Mouse (Mus musculus) hindbrain, embryonic 13.5 days (tissue): ENCODE data around the gene Pknox1. TPM values are rescaled to one million over a fixed set of nuclear protein-coding genes. Genes with fewer than 3 reads are reported as not detected.
"Not testable (repeated sequence)": the region's sequence is repeated elsewhere in the genome, so short reads cannot be mapped to it uniquely, and the experiment has no call there.

Experiments used
- ATAC-seq: fragments of 200-750 bp; cut with Nextera tagmentation; 2 replicates; pipeline ENCODE4 v1.8.0; 2017; ENCODE audit warnings: moderate TSS enrichment; ENCODE audit not compliant: low FRiP score
- H3K27ac ChIP-seq: fragments of 300-500 bp; sonication (generic); 2 replicates; pipeline ENCODE4 v1.5.1; 2015; ENCODE audit warnings: inconsistent platforms, mild to moderate bottlenecking, moderate library complexity
- H3K27me3 ChIP-seq: fragments of 300-500 bp; sonication (generic); 2 replicates; pipeline ENCODE4 v1.6.1; 2015; ENCODE audit warnings: mild to moderate bottlenecking, inconsistent platforms
- H3K36me3 ChIP-seq: fragments of 300-500 bp; sonication (generic); 2 replicates; pipeline ENCODE4 v1.6.1; 2015; ENCODE audit warnings: mild to moderate bottlenecking, inconsistent platforms
- H3K4me1 ChIP-seq: fragments of 300-500 bp; sonication (generic); replicated peaks from 2 replicates; pipeline ENCODE4 v1.6.1; 2015; ENCODE audit warnings: inconsistent platforms
- H3K4me2 ChIP-seq: fragments of 300-500 bp; sonication (generic); 2 replicates; pipeline ENCODE4 v1.6.1; 2015; ENCODE audit warnings: inconsistent platforms, mild to moderate bottlenecking, moderate library complexity
- H3K4me3 ChIP-seq: fragments of 300-500 bp; sonication (generic); 2 replicates; pipeline ENCODE4 v1.5.1; 2015; ENCODE audit warnings: mild to moderate bottlenecking, inconsistent platforms
- H3K9ac ChIP-seq: fragments of 300-500 bp; sonication (generic); 2 replicates; pipeline ENCODE4 v1.6.1; 2015; ENCODE audit warnings: mild to moderate bottlenecking, inconsistent platforms
- H3K9me3 ChIP-seq: fragments of 300-500 bp; sonication (generic); 2 replicates; pipeline ENCODE4 v1.6.1; 2016; ENCODE audit warnings: inconsistent platforms
- WGBS: fragments of 180-500 bp; shearing (Covaris S2); methylation state at CpG from one replicate; pipeline ENCODE4 v1.1.7; 2015; 5-methylcytosine and 5-hydroxymethylcytosine counted together
- polyA plus RNA-seq: library from polyadenylated mRNA; unstranded; fragments of >200 nt; fragmentation: Nextera tagmentation; extraction: Ambion mirVana; gene quantifications from 2 replicates; pipeline ENCODE4 v1.2.1, GENCODE M21; 2015

Gene Pknox1
- polyA plus RNA-seq, 1 experiment from 2014 or later = 42.5 TPM

DNA sequence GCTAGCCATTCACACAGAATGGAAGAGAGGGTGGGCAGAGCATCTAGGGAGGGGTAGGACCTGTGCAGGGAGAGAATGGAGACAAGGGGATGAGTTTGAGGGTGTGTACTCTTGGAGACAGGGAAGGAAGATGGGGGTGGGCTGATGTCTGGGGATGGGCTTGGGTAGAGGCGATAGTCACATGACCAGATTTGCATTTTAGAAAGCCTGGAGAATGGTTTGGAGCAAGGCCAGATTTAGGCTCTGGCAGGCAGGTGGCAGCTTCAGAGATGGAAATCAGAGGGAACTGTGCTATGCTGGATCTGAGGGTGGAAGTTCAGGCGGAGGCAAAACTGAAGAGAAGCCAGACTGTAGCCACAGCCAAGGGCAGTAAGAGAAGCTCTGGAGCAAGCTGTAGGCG is 15.8 kb downstream of the Pknox1 start:
- H3K27ac ChIP-seq = peak overlapping the region; percentile 70
- H3K9ac ChIP-seq = no peak overlapping the region

DNA sequence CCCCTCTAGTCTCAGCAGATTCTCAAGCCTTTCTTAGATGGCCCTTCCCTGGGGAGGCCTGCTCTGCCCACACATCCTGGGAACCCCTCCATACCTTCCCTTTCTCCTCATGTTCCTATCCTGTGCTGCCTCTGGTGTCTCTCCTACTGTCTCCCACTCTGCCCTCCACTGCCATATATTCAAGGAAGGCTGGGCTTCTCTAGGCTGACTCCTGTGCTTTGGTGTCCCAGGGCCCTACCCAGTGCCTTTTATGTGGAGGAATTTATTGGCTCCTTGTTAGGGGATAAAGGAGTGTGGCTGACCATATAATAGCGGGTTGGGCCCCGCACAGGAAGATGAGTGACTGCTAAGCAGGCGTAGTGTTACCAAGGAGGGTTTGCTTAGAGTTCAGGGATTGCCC is 18.7 kb downstream of the Pknox1 start:
- Histone ChIP-seq H3K4me3 (no peak overlapping the region), H3K9me3 (no peaks in the 10 kb centered on the region), H3K9ac (no peak overlapping the region), H3K36me3 (peaks cover 22% of the 10 kb centered on the region), H3K4me1 (peaks cover 42% of the 10 kb centered on the region), H3K27ac (peak overlapping the region; percentile 44), H3K27me3 (no peaks in the 10 kb centered on the region), H3K4me2 (no peak overlapping the region)
- 80% methylated on average over 3 of the region's 3 CpGs for WGBS
- ATAC-seq = no peak

More for the DNA sequence above, 15.8 kb downstream of the Pknox1 start:
- no peaks in the 10 kb centered on the region for H3K9me3 ChIP-seq
- peak; percentile 75; the same call in 1 of the 2 replicates for ATAC-seq
- peaks cover 15% of the 10 kb centered on the region for H3K36me3 ChIP-seq
- H3K4me1 ChIP-seq = peaks cover 42% of the 10 kb centered on the region
- no peak overlapping the region for H3K4me3 ChIP-seq
- 36% methylated on average over 3 of the region's 3 CpGs for WGBS
- no peak overlapping the region for H3K4me2 ChIP-seq
- no peaks in the 10 kb centered on the region for H3K27me3 ChIP-seq

DNA sequence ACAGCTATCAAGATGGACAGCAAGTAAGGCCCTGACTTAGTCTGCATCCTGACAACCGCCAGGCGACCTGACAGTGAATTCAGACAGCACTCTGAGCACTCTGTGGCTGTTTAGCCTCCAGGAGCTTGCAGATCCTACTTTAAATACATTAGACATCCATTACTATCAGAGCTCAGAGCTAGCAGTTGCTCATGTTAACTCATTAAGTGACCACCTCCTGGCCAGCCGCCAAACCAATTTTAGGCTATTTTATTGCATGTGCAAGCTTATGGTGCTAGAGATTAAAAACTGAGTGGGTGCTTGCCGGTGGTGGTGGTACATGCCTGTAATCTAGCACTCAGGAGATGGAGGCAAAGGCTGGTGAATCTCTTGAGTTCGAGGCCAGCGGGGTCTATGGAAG is 19.2 kb downstream of the Pknox1 start:
- Histone ChIP-seq H3K9ac (no peak overlapping the region), H3K27me3 (no peaks in the 10 kb centered on the region), H3K4me3 (no peak overlapping the region), H3K9me3 (no peaks in the 10 kb centered on the region), H3K27ac (peak overlapping the region; percentile 44; the same call in 1 of the 2 replicates), H3K4me1 (peaks cover 42% of the 10 kb centered on the region), H3K4me2 (no peak overlapping the region), H3K36me3 (peaks cover 28% of the 10 kb centered on the region)
- WGBS = 87% methylated on average over 6 of the region's 6 CpGs
- ATAC-seq = no peak

DNA sequence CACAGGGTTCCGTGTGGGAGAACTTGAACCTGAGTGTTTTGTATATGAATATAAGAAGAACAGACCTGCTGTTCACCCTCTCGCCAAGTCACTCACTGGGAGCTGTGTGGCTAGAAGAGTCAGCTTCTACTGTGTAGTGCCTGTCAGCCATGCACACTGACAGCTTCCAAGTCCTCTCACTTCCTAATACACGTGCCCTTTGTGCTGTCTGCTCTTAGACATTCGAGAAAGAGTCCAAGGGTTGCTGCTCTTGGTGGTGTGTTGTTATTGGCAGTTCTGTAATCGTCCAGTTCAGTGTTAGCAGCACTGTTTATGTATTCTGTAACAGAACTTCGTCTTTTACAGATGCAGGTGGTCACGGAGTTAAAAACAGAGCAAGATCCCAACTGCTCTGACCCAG is 23.6 kb downstream of the Pknox1 start:
- Histone ChIP-seq H3K4me1 (peaks cover 8% of the 10 kb centered on the region), H3K4me3 (no peak overlapping the region), H3K27ac (no peak overlapping the region), H3K9ac (no peak overlapping the region), H3K4me2 (no peak overlapping the region), H3K27me3 (no peaks in the 10 kb centered on the region), H3K36me3 (peaks cover 70% of the 10 kb centered on the region), H3K9me3 (no peaks in the 10 kb centered on the region)
- no peak for ATAC-seq
- WGBS = 87% methylated on average over 7 of the region's 7 CpGs

DNA sequence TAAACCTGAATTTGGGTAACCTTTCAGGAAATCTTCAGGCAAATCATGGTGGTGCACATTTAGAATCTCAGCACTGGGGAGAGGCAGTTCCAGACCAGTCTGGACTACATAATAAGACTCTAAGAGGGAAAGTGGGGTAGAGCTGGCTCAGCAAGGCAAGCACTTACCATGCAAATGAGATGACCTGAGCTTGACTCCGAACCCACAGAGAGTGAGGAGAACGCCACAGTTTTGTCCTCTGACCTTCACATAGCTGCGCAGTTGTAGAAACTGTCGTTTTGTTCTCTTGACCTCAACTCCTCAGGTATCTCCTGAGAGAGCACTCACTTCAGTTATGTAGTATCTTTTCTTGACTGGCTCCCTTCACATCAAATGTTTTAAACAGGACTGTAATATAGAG is 24.2 kb downstream of the Pknox1 start:
- no peaks in the 10 kb centered on the region for H3K27me3 ChIP-seq
- no peaks in the 10 kb centered on the region for H3K9me3 ChIP-seq
- H3K36me3 ChIP-seq = peaks cover 76% of the 10 kb centered on the region
- H3K4me2 ChIP-seq = no peak overlapping the region
- peaks cover 2% of the 10 kb centered on the region; the same call in 1 of the 2 replicates for H3K4me1 ChIP-seq
- no peak overlapping the region for H3K27ac ChIP-seq
- no peak overlapping the region for H3K9ac ChIP-seq
- 86% methylated on average over 4 of the region's 4 CpGs for WGBS
- no peak overlapping the region for H3K4me3 ChIP-seq
- ATAC-seq = no peak

DNA sequence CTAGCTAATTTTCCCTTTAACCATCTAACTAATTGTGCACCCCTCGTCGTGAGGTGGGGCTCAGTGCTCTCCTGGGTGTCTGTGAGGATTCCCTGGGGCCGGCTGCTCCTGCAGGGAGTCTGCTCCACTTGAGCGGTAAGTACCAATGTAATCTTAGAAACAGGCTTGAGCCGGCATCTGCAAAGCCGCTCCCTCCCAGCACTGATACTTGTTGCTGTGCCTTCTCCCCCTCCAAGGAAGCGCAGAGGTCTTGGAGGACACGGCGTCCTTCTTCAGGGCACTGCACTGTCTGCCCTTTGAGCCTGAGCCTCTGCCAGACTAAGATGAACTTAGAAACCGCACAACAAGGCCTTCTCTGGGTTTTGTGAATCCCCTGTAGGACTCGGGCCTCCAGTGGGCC is 26.3 kb downstream of the Pknox1 start:
- H3K27ac ChIP-seq = no peak overlapping the region
- no peak overlapping the region for H3K4me2 ChIP-seq
- ATAC-seq = no peak
- WGBS = 91% methylated on average over 11 of the region's 11 CpGs
- no peak overlapping the region for H3K4me3 ChIP-seq
- no peaks in the 10 kb centered on the region for H3K9me3 ChIP-seq
- no peaks in the 10 kb centered on the region for H3K4me1 ChIP-seq
- no peaks in the 10 kb centered on the region for H3K27me3 ChIP-seq
- H3K36me3 ChIP-seq = peaks cover 76% of the 10 kb centered on the region
- no peak overlapping the region for H3K9ac ChIP-seq

DNA sequence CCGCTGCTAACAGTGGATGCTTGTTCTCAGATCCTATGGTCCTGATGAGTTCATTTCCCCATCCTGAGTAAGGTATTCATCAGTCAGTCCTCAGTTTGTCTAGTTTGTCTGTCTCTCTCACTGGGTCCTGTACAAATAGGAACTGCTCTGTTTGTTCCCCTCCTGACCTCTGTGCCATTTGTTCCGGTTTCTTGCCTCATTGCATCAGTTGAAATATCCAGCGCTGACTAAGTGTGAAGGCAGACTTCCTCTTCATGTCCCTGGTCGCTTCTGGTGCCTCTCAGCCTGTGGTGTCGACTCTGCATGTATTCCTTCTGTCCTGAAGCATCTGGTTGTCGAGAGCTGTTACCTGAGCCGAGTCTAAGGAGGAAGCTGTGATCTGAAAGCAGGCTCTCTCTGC is 30.1 kb downstream of the Pknox1 start:
- no peak overlapping the region for H3K4me3 ChIP-seq
- H3K27ac ChIP-seq = peak overlapping the region; percentile 63
- peaks cover 92% of the 10 kb centered on the region for H3K36me3 ChIP-seq
- ATAC-seq = no peak
- no peak overlapping the region for H3K4me2 ChIP-seq
- H3K4me1 ChIP-seq = no peaks in the 10 kb centered on the region
- no peaks in the 10 kb centered on the region for H3K27me3 ChIP-seq
- 72% methylated on average over 7 of the region's 7 CpGs for WGBS
- no peak overlapping the region for H3K9ac ChIP-seq
- H3K9me3 ChIP-seq = no peaks in the 10 kb centered on the region

DNA sequence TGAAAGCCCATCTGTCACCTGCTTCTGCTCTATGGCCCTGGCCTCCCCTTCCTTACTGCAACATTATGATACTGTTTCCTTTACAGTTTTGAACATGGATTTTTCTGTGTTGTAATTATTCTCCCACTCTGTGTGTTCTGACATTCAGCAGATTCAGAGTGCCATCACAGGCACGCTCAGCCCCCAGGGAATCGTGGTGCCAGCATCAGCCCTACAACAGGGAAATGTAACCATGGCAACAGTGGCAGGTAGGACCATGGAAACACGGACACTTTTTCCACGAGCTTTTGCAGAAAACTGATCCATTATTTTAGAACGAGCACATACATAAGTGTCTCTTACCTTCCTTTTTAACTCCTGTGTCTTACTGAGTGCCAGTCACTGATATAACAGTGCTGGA is 30.5 kb downstream of the Pknox1 start:
- H3K9ac ChIP-seq = no peak overlapping the region
- ATAC-seq = no peak
- H3K9me3 ChIP-seq = no peaks in the 10 kb centered on the region
- H3K27me3 ChIP-seq = no peaks in the 10 kb centered on the region
- WGBS = 78% methylated on average over 5 of the region's 5 CpGs
- H3K4me3 ChIP-seq = no peak overlapping the region
- H3K4me1 ChIP-seq = no peaks in the 10 kb centered on the region
- H3K36me3 ChIP-seq = peaks cover 93% of the 10 kb centered on the region
- no peak overlapping the region for H3K4me2 ChIP-seq
- 0 out of 2 replicates have a peak overlapping the region, but pooled peaks have one; percentile 63 for H3K27ac ChIP-seq

DNA sequence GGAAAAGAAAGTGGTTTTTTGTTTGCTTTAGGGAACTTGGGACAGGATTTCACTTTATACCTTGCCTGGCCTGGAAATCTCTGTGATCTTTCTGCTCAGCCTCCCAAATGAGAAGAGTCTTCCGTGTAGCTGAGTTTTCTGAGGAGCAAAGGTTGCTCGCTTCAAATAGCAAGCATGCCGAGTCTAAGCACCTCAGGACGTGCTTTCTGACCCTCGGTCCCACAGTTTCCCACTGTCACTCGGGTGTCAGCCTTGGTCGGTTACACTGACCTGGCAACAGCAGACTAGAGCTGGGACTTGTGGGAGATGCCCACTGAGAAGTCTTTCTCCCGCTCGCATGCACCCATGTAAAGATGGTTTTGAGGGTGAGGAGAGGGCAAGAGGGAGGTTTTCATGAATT is 33.4 kb downstream of the Pknox1 start:
- Histone ChIP-seq H3K27ac (no peak overlapping the region), H3K9me3 (no peaks in the 10 kb centered on the region), H3K4me3 (no peak overlapping the region), H3K9ac (no peak overlapping the region), H3K36me3 (peaks cover 88% of the 10 kb centered on the region), H3K27me3 (no peaks in the 10 kb centered on the region), H3K4me1 (no peaks in the 10 kb centered on the region), H3K4me2 (no peak overlapping the region)
- 94% methylated on average over 9 of the region's 9 CpGs for WGBS
- no peak for ATAC-seq

DNA sequence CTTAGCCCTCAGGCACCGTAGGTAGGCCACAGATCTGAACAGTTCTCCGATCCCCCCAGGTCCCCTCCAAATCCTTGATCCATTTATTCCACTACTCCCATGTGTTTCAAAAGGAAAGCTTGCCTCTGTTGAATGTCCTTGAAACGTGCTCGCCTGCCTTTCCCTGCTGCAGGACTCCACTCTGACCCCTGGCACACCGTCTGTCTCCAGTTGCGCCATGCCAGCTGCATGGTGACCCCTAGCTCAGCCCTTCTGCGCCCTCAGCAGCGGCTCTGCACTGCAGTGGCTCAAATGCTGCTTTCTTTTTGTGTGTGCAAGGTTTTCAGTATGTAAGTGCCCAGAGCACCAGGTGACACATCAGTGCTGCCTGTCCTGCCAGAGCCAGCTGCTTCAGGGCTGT is 34.1 kb downstream of the Pknox1 start:
- 94% methylated on average over 8 of the region's 8 CpGs for WGBS

DNA sequence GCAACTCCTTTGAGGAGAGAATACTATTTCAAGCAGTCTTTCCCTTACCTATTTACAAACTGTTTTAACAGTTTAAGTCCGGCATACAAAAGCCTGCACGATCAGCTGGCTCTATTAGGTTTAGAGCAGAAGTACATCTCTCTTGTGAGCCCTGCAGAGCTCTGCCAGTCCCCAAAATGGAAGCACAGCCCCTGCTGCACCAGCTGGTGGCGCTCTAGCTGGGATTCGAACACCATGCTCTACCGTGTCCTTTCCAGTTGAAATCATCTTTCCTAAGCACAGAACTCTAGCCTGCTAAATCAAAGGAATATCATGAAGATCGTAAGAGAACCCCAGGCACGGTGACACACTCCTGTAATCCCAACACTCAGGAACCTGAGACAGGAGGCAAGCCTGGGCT is 41.9 kb downstream of the Pknox1 start:
- Histone ChIP-seq H3K9me3 (no peaks in the 10 kb centered on the region), H3K4me3 (no peak overlapping the region), H3K36me3 (peaks cover 69% of the 10 kb centered on the region), H3K9ac (no peak overlapping the region), H3K4me1 (no peaks in the 10 kb centered on the region), H3K4me2 (no peak overlapping the region), H3K27ac (no peak overlapping the region), H3K27me3 (no peaks in the 10 kb centered on the region)
- WGBS = 86% methylated on average over 7 of the region's 7 CpGs
- no peak for ATAC-seq

More for the DNA sequence above, 34.1 kb downstream of the Pknox1 start:
- H3K4me3 ChIP-seq = no peak overlapping the region
- peaks cover 88% of the 10 kb centered on the region for H3K36me3 ChIP-seq
- ATAC-seq = no peak
- 0 out of 2 replicates have a peak overlapping the region, but pooled peaks have one; percentile 3 for H3K9ac ChIP-seq
- no peaks in the 10 kb centered on the region for H3K27me3 ChIP-seq
- no peaks in the 10 kb centered on the region for H3K9me3 ChIP-seq
- H3K27ac ChIP-seq = no peak overlapping the region
- no peaks in the 10 kb centered on the region for H3K4me1 ChIP-seq
- no peak overlapping the region for H3K4me2 ChIP-seq

DNA sequence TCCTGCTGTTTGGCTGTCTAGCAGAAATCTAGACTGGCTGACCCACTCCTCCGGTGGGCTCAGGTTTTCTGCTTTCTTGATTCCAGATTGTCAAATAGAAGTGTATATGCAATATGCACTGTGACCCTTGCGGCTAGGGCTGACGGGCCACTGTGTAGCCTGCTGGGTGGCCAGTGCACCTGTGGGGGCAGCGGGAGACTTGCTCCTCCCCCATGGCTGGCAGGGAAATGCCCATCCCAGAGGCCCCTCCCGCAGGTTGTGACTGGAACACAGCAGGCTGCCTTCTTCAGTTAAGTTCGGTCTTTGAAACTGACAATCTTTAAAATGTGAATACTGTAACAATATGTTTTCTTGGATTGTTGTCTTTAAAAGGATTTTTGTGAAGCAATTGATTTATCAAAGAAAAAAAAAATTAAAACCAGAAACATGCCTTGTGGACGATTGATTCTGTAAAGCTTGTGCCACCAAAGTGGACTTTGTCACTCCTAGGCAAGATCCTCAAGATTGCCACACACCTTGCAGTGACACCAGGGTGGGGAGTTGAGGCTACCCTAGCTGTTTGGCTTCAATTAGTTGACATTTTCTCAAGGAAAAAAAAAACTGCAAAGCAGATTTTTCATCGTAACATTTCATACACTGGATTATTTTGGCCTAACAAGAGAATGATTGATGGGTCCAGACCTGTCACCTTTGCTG is 42.9 kb downstream of the Pknox1 start:
- H3K27ac ChIP-seq = no peak overlapping the region
- peaks cover 61% of the 10 kb centered on the region for H3K36me3 ChIP-seq
- no peak overlapping the region for H3K9ac ChIP-seq
- no peak overlapping the region for H3K4me2 ChIP-seq
- no peak overlapping the region for H3K4me3 ChIP-seq
- H3K9me3 ChIP-seq = no peaks in the 10 kb centered on the region
- ATAC-seq = no peak
- H3K4me1 ChIP-seq = no peaks in the 10 kb centered on the region
- 85% methylated on average over 8 of the region's 8 CpGs for WGBS
- H3K27me3 ChIP-seq = no peaks in the 10 kb centered on the region

DNA sequence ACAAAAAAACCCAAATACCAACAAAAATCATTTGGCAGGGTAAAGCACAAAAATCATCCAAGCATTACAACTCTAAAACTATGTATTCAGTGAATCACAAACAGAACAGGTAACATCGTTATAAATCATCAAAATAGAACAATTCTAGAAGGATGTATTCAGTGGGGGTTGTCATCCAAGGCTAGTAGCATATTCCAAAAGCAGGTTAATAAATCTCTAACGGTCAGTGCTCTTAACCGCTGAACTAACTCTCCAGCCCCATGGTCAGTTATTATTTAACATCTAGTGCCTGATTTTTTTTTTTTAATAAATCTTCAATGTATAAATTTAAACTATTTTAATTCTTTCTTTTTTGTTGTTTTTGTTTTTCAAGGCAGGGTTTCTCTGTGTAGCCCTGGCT is 44.6 kb downstream of the Pknox1 start:
- H3K4me3 ChIP-seq, H3K4me2 ChIP-seq, H3K9ac ChIP-seq, H3K4me1 ChIP-seq, H3K27me3 ChIP-seq, ATAC-seq, H3K9me3 ChIP-seq, H3K27ac ChIP-seq: not testable (repeated sequence)
- H3K36me3 ChIP-seq = peaks cover 43% of the 10 kb centered on the region
- WGBS = 95% methylated on average over 3 of the region's 3 CpGs
